Mouse (Mus musculus) bone marrow macrophage, adult 2 months (primary cell): ENCODE data around the gene Kng1.

Source experiments
- CTCF ChIP-seq: IDR thresholded peaks from 2 replicates; pipeline ENCODE4 v1.5.1; 2012; ENCODE audit warnings: low read depth, mild to moderate bottlenecking, low read length, moderate library complexity
- POLR2A ChIP-seq: IDR thresholded peaks from 2 replicates; pipeline ENCODE4 v1.6.1; 2012; ENCODE audit warnings: mild to moderate bottlenecking, low read depth, low read length, borderline replicate concordance

DNA sequence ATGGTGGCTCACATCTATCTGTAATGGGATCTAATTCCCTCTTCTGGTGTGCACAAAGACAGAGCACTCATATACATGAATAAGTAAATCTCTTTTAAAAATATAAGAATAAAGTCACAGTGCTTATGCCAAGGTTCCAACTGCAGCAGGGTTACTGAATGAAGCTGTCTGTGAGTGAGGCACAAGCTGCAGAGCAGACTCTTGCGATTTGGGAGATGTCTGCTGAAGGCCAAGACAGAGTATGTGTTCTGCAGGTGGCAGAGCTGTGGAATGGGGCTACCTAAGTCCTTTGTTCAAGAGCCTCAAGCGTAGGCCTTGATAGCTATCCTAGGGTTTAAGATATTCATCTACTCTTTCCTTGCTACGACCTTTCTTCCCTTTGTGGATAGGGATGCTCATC lies 64.8 kb downstream of the Kng1 start:
- no peak for TF ChIP-seq POLR2A
- TF ChIP-seq CTCF, result no peak
